Mouse (Mus musculus) lung, postnatal 0 days (tissue): ENCODE data around the gene Mgat4b.

Experiments
- CTCF ChIP-seq: IDR thresholded peaks from 2 replicates; pipeline ENCODE4 v1.5.1; 2016; ENCODE audit warnings: antibody characterized with exemption, mild to moderate bottlenecking
- EP300 ChIP-seq: IDR thresholded peaks from 2 replicates; pipeline ENCODE4 v1.6.1; 2016; ENCODE audit warnings: antibody characterized with exemption, mild to moderate bottlenecking, control low read depth

DNA sequence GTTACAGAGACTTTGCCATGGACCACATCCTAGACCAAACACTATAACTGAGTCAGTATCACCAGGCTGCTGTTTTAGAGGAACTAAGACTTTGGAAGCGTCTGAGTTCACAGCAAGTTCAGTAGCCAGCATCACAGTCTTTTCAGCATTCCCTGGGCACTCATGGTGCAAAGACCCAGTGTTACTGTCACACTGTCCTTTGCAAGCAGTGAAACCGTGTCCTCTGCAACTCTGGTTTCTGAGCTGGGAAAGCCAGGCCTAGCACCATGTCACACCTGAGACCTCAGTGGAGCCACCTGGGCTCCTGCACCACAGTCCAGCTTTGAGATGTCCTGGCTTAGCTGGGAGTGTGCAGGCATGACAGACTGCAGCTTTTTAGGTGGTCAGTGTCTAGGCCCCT lies 11.8 kb upstream of the Mgat4b start:
- TF ChIP-seq EP300 (no peak), CTCF (no peak)
